Mouse (Mus musculus) ES-E14 (cell line): ENCODE measurements at regions not wholly inside any gene's neighbourhood (a gene's known extent, or its start where the extent isn't known, plus 50 kb on each side); places are given as distances from the start of the nearest gene placed in this dataset.

Source experiments
- CHD2 ChIP-seq: IDR thresholded peaks from 2 replicates; pipeline ENCODE4 v1.6.1; 2014; ENCODE audit warnings: mild to moderate bottlenecking, low read depth, low read length, inconsistent platforms
- MAFK ChIP-seq: IDR thresholded peaks from 2 replicates; pipeline ENCODE4 v1.6.1; 2014; ENCODE audit warnings: mild to moderate bottlenecking, low read depth, low read length, inconsistent platforms; ENCODE audit not compliant: insufficient read depth
- ZNF384 ChIP-seq: IDR thresholded peaks from 2 replicates; pipeline ENCODE4 v1.6.1; 2012; ENCODE audit warnings: low read depth, low read length, inconsistent platforms

GRCm38 (mm10) chr11:39917716-39918347 is 777.2 kb downstream of the Mat2b start:
- TF ChIP-seq MAFK (no peak), CHD2 (no peak), ZNF384 (no peak)
